Mouse (Mus musculus) spleen, embryonic (tissue): ENCODE results near the gene Tsc1.

Experiments
- CTCF ChIA-PET: fragments of 350-600 bp; sonication (Branson Sonifier 250); formaldehyde crosslinking; loops from one replicate; lab custom pipeline; 2022; lab: Charles Lee

Gene Tsc1

GRCm38 (mm10) chr2:28612436-28613063 is 28.5 kb upstream of the Tsc1 start:
- CTCF ChIA-PET = interaction anchor here (0.7 kb wide), 1 partner anchor 19 kb away, joined by 9 read pairs; no protein-coding TSS in a partner anchor

DNA sequence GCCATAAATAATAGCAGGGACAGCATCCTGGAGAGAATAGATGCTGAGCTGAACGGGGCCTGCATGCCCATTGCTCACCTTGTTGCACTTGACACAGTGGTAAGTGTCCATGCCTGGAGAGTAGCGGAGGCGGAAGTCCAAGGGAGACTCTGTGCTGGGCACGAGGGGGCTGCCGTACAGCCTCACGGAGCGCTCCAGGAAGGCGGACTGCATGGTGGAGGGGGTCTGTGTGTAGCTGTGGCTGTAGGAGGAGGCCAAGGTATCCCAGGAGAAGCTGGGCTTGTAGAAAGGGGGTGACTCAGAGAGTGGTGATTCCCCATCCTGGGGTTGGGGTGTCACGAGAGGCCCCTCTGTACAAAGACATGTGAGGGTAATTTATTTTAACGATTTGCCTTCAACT is 27.4 kb upstream of the Tsc1 start:
- CTCF ChIA-PET = no interaction called here

GRCm38 (mm10) chr2:28616358-28616757 is 24.7 kb upstream of the Tsc1 start:
- CTCF ChIA-PET = interaction anchor here (0.6 kb wide), 1 partner anchor 20 kb away, joined by 3 read pairs; no protein-coding TSS in a partner anchor

- CTCF ChIA-PET = interaction anchor here (0.8 kb wide), 1 partner anchor 10 kb away, joined by 9 read pairs; no protein-coding TSS in a partner anchor
Measured at GRCm38 (mm10) chr2:28616874-28617273, 24.2 kb upstream of the Tsc1 start.

- CTCF ChIA-PET = interaction anchor here (0.8 kb wide), 1 partner anchor 11 kb away, joined by 9 read pairs; no protein-coding TSS in a partner anchor
Measured at GRCm38 (mm10) chr2:28617498-28618486, 23.2 kb upstream of the Tsc1 start.

DNA sequence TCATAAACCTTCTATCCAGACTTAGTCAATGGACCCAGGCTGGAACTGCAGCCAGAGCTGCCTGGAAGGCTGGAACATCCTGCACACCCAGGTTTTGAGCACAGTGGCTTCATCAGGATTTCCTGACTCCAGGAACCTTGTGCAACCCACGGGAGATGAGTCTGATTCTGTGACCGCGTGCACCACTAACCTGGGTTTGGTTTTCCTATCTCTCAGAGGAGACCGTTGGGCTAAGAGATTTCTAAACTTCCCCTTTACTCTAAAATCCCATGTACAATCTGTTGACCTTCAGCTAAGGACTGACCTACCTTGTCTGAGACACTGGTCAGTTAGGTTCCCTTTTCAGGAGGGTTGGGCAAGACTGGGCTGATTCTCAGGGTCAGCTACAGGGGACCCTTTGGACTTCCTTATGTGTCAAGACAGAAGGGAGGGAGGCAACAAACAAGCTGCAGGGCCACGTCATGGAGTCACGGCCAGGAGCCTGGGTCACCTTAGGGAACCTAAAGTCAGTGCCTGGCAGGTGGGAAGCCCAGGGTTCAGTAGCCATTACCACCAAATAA is 22.2 kb upstream of the Tsc1 start:
- CTCF ChIA-PET = no interaction called here

DNA sequence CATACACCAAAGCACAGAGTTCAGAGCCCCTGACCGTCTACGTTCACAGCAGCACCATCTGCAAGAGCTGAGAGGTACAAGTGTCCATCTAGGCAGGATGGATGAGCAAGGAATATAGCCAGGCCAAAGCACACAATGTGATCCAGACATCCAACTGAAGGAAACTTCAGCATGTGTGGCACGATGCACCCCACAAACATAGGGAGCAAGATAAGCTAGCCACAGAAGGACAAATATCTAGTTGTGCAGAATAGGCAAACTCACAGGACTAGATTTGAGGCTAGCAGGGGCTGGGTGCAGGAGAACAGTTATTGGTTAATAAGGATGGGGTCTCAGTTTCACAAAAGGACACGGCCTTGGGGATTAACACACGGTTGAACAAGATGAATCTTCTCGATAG is 21.7 kb upstream of the Tsc1 start:
- CTCF ChIA-PET = no interaction called here

DNA sequence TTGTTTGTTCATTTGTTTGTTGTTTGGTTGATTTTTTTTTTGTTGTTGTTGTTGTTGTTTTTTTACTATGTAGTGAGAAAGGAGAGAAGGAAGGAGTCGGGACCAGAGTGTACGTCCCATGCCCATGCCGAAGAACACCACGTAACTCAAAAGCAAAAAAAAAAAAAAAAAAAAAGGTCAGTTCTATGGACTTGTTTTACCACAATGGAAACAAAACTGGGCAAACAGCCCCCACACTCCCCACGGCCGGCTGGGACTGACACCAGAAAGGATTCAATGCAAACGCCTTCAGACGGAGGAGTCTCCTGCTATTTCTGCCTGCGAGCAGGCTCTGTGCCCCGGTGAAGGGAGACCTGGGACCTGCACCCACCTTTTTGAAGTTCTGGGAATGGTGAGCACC is 20.5 kb upstream of the Tsc1 start:
- CTCF ChIA-PET = interaction anchor here (0.7 kb wide), 1 partner anchor 26 kb away, joined by 14 read pairs; no protein-coding TSS in a partner anchor

- CTCF ChIA-PET = interaction anchor here (0.6 kb wide), 1 partner anchor 23 kb away, joined by 3 read pairs; no protein-coding TSS in a partner anchor
Measured at GRCm38 (mm10) chr2:28621111-28621510, 19.9 kb upstream of the Tsc1 start.

GRCm38 (mm10) chr2:28621664-28622171 is 19.3 kb upstream of the Tsc1 start, which contains the start of gene Gfi1b:
Gene Gfi1b, minus strand, starts transcription at chr2:28621982.
- CTCF ChIA-PET = interaction anchor here (0.6 to 1.8 kb wide), 12 partner anchors 10 to 1148 kb away, joined by 3 to 15 read pairs (median 4); partner anchors contain the start of genes Ralgds and Tsc1

DNA sequence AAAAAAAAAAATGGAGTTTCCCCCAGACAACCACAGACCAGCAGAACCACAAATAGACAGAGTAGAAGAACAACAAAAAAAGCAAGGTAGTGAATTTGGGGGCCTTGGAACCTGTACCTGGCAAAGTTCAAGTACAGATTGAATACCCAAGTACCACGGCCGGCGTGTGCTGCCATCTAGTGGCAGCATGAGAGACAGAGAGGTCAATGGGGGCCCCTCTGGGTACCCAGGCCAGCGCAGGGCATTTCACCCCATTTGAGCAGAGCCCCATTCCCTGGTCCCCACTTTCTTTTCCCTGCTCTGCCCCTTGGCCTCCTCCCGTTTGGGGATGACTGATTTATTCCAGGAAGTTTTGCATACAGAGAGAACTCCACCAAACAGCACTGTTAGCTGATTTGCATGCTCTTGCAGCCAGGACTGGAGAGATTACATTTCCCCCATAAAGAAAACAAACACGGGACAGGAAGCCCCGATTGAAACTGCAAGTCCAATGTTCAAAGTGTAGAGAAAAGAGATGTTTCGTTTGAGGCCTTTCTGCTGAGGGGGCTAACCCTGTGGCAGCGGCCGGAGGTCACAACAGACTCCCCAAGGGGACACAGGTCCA is 18.4 kb upstream of the Tsc1 start:
- CTCF ChIA-PET = interaction anchor here (0.6 to 1.8 kb wide), 14 partner anchors 9 to 1149 kb away, joined by 3 to 15 read pairs (median 4); partner anchors contain the start of genes Ralgds and Tsc1

- CTCF ChIA-PET = no interaction called here
Measured at GRCm38 (mm10) chr2:28624870-28625269, 16.2 kb upstream of the Tsc1 start.

DNA sequence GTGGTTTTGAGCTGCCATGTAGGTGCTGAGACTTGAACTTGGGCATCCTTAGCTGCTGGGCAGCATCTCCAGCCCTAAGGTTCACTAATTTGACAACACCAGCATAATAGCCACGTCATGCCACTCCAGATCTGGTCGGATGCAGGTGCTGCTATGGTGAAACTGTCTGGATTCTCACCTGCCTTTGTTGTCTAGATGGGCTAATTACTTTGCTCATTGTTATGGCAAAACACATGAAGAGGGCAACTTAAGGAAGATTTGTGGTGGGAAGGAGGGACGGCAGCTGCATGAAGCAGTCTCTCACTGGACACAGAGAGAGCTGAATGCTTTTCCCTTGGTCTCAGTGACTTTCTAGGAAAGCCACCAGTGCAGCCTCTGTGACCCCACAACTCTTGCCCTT is 15.0 kb upstream of the Tsc1 start:
- CTCF ChIA-PET = interaction anchor here (1.0 to 1.1 kb wide), 2 partner anchors 33 kb away, joined by 3 to 4 read pairs; no protein-coding TSS in a partner anchor

GRCm38 (mm10) chr2:28628053-28628452 is 13.0 kb upstream of the Tsc1 start:
- CTCF ChIA-PET = no interaction called here

DNA sequence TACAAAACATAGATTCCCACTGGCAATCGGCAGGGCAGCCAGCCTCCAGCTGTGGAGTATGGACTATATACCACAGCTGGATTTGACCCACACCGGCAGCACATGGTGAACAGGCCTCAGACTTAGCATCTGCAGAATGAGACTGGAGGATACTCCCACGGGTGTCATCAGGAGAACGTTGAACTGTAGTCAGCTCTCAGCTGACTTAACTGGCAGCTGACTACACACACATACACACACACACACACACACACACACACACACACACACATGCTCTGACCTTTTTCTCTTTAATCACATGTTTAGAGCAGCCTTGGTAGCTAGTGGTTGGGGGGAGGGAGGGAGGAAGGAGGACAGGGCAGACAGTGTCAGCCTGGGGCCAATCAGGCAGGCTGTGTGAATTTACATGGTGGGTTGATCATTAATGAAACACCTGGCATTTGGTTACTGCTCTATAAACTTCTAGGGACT is 11.1 kb upstream of the Tsc1 start:
- CTCF ChIA-PET = no interaction called here

- CTCF ChIA-PET = interaction anchor here (1.2 kb wide), 1 partner anchor 10 kb away, joined by 3 read pairs; the partner anchor contains the start of gene Gfi1b
Measured at GRCm38 (mm10) chr2:28632626-28633025, 8.4 kb upstream of the Tsc1 start.

GRCm38 (mm10) chr2:28633136-28633535 is 7.9 kb upstream of the Tsc1 start:
- CTCF ChIA-PET = no interaction called here

GRCm38 (mm10) chr2:28635199-28635598 is 5.8 kb upstream of the Tsc1 start:
- CTCF ChIA-PET = no interaction called here

- CTCF ChIA-PET = interaction anchor here (1.1 kb wide), 1 partner anchor 15 kb away, joined by 6 read pairs; the partner anchor contains the start of gene Gfi1b
Measured at GRCm38 (mm10) chr2:28637106-28637845, 3.8 kb upstream of the Tsc1 start.

- CTCF ChIA-PET = no interaction called here
Measured at GRCm38 (mm10) chr2:28638352-28638751, 2.7 kb upstream of the Tsc1 start.
